In the genomic region with DNA sequence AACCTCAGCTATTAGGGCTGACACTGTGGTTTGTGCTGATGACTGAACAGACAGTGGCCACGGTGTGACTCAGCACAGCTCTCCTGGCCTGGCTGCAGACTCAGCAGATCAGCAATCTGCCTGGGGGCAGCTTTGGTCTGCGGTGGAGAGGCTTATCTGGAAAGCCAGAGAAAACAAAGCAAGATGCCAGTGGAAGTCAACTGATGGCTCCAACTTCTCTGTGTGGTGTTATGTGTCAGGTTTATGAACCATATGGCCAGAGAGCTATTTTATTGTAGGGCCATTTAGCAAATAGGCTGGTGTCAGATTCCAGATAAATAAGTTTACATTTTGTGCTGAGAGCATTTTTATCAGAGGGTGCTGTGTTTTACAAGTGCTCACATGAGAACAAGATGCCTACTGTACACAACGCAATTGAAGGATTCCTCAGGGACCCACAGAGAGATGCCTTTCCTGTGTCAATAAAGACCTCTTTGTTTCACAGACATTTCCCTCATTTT, we compare ENCODE assay signal across 9 mouse cellular contexts. TPM values are rescaled to one million over a fixed set of nuclear protein-coding genes. Genes with fewer than 3 reads are reported as not detected.
DNase-seq lines count a peak whose midpoint lies in the region; ATAC-seq and TF ChIP-seq lines count a peak whose summit lies in the region.
"Had no signal": no experiment of that assay in that cellular context is flagged by ENCODE, and none has a peak within 500 bp of the region (broad histone marks: within the 10 kb centered on the region; RNA-seq: fewer than 3 reads in every experiment).

No protein-coding gene starts in this region.

- no peaks in the 10 kb centered on the region for H3K27me3 ChIP-seq in intestine, embryonic 15.5 days (replicated peaks)
- no peaks in the 10 kb centered on the region for H3K27me3 ChIP-seq in midbrain, embryonic 14.5 days (ENCODE audit: control insufficient read depth, insufficient read depth, low read length)

- H3K36me3 ChIP-seq in intestine, embryonic 15.5 days = no peaks in the 10 kb centered on the region
- no peaks in the 10 kb centered on the region for H3K36me3 ChIP-seq in midbrain, embryonic 14.5 days (ENCODE audit: control insufficient read depth, insufficient read depth, low read length)

- 0 out of 2 replicates have a peak, but pooled peaks cover 4% of the 10 kb centered on the region for H3K4me1 ChIP-seq in intestine, embryonic 15.5 days (replicated peaks)
- no peaks in the 10 kb centered on the region for H3K4me1 ChIP-seq in midbrain, embryonic 14.5 days (ENCODE audit: control insufficient read depth, insufficient read depth, low read length)

- no peak overlapping the region for H3K4me2 ChIP-seq in intestine, embryonic 15.5 days (replicated peaks)
- no peak overlapping the region for H3K4me2 ChIP-seq in midbrain, embryonic 14.5 days (ENCODE audit: low read length)

- peak; percentile 84 for ATAC-seq in intestine, embryonic 15.5 days
- peak; percentile 62; the same call in 1 of the 2 replicates for ATAC-seq in midbrain, embryonic 14.5 days (ENCODE audit: low FRiP score, low TSS enrichment)

- no peak overlapping the region for H3K4me3 ChIP-seq in intestine, embryonic 15.5 days (replicated peaks)
- H3K4me3 ChIP-seq in midbrain, embryonic 14.5 days (replicated peaks; ENCODE audit: low read depth, low read length) = no peak overlapping the region
- no peak overlapping the region for H3K4me3 ChIP-seq in layer of hippocampus, adult 2 months
- H3K4me3 ChIP-seq: heart, adult 2 months had no signal

- H3K9me3 ChIP-seq in intestine, embryonic 15.5 days = no peaks in the 10 kb centered on the region
- no peaks in the 10 kb centered on the region for H3K9me3 ChIP-seq in midbrain, embryonic 14.5 days (ENCODE audit: control insufficient read depth, low read length)

- WGBS in intestine, embryonic 15.5 days = 13% methylated on average over 3 of the region's 3 CpGs
- WGBS in midbrain, embryonic 14.5 days = 19% methylated on average over 3 of the region's 3 CpGs

- peak; percentile 24 to 73 for DNase-seq in adrenal gland, adult (ENCODE audit: inconsistent age in 2 of 2, low spot score in 1 of 2)
- DNase-seq in adrenal gland, adult 18-20 months (ENCODE audit: low spot score in 2 of 2) = no peak
- peak; percentile 48 for DNase-seq in ovary, adult 18-20 months (ENCODE audit: low spot score)
- DNase-seq in ovary, postnatal 10 days (ENCODE audit: low spot score) = no peak
- peak; percentile 53 for DNase-seq in midbrain, embryonic 14.5 days
- DNase-seq in urinary bladder, postnatal 25 days (ENCODE audit: low spot score) = no peak
- no peak for DNase-seq in layer of hippocampus, adult 2 months (ENCODE audit: low spot score in 2 of 2)

- no peak overlapping the region for H3K9ac ChIP-seq in intestine, embryonic 15.5 days
- no peak overlapping the region for H3K9ac ChIP-seq in midbrain, embryonic 14.5 days (replicated peaks; ENCODE audit: low read length)

- H3K27ac ChIP-seq in intestine, embryonic 15.5 days = 0 out of 2 replicates have a peak overlapping the region, but pooled peaks have one; percentile 27
- no peak overlapping the region for H3K27ac ChIP-seq in midbrain, embryonic 14.5 days (replicated peaks; ENCODE audit: low read depth, low read length)
- H3K27ac ChIP-seq in layer of hippocampus, adult 2 months = no peak overlapping the region
- H3K27ac ChIP-seq: heart, adult 2 months had no signal

- no peak for TF ChIP-seq CTCF in layer of hippocampus, adult 2 months (conservative IDR thresholded peaks at IDR 0.05)

RNA-seq across cellular contexts. Expression of a gene that starts 33.6 kb away (rescaled TPM):
- 10 to 100 TPM; 17.6 to 37.4 TPM for total RNA-seq in adrenal gland, adult 18-20 months (2021)
- 12.7 and 16.3 TPM in 2 replicates for polyA plus RNA-seq in intestine, embryonic 15.5 days (2015; fragmentation: Nextera tagmentation; extraction: Ambion mirVana)
- polyA plus RNA-seq in midbrain, embryonic 14.5 days (2014; fragmentation: Nextera tagmentation; extraction: Ambion mirVana) = 6.2 and 9.8 TPM in 2 replicates
- 1 to 10 TPM; 3.3 to 4.7 TPM for total RNA-seq in layer of hippocampus, adult 2 months (2021)

Comparison
In these comparisons a context has a peak if more than half of its experiments do, and no peak if none do; other contexts are left out.
1. DNase-seq: peak in adrenal gland, adult (2 of 2), ovary, adult 18-20 months (single experiment) and midbrain, embryonic 14.5 days (single experiment); none in adrenal gland, adult 18-20 months (0 of 2), ovary, postnatal 10 days (single experiment), urinary bladder, postnatal 25 days (single experiment) and layer of hippocampus, adult 2 months (0 of 2).